Mouse (Mus musculus): Measurements from ENCODE around the gene Tcf7l2.

GRCm38 (mm10) chr19:55768246-55768645 is 26.6 kb downstream of the Tcf7l2 start:
- TF ChIP-seq CTCF (conservative IDR thresholded peaks at IDR 0.05 in 1 of 2, IDR thresholded peaks at IDR 0.05 in 1 of 2; ENCODE audit: low read depth in 2 of 2, low read length in 2 of 2): no peak
- no peak for TF ChIP-seq ZKSCAN1 (IDR thresholded peaks at IDR 0.05; ENCODE audit: borderline replicate concordance, low read depth, low read length)

Data from CH12.LX (cell line).